Mouse (Mus musculus): ENCODE measurements around the gene Klrb1c.
"Not testable (repeated sequence)": the region's sequence is repeated elsewhere in the genome, so short reads cannot be mapped to it uniquely, and the experiment has no call there.

The Klrb1c gene

GRCm38 (mm10) chr6:128789115-128789514, at the start of gene Klrb1c:
Gene Klrb1c, minus strand, starts transcription at chr6:128789215.
- no peak for DNase-seq (ENCODE audit: low read depth, low spot score)

- no peak for DNase-seq (ENCODE audit: low read depth, low spot score)
Observed at GRCm38 (mm10) chr6:128837454-128838341, 48.7 kb upstream of the Klrb1c start.

GRCm38 (mm10) chr6:128836955-128837334, 47.9 kb upstream of the Klrb1c start:
- DNase-seq (ENCODE audit: low read depth, low spot score), result no peak

- no peak for DNase-seq (ENCODE audit: low read depth, low spot score)
Observed at GRCm38 (mm10) chr6:128836191-128836954, 47.4 kb upstream of the Klrb1c start.

GRCm38 (mm10) chr6:128835571-128835970, 46.6 kb upstream of the Klrb1c start:
- no peak for DNase-seq (ENCODE audit: low read depth, low spot score)

GRCm38 (mm10) chr6:128833046-128833445, 44.0 kb upstream of the Klrb1c start:
- DNase-seq (ENCODE audit: low read depth, low spot score), result no peak

GRCm38 (mm10) chr6:128829837-128830236, 40.8 kb upstream of the Klrb1c start:
- no peak for DNase-seq (ENCODE audit: low read depth, low spot score)

GRCm38 (mm10) chr6:128826781-128827180, 37.8 kb upstream of the Klrb1c start:
- DNase-seq (ENCODE audit: low read depth, low spot score), result no peak

GRCm38 (mm10) chr6:128826132-128826531, 37.1 kb upstream of the Klrb1c start, which contains the start of the genes Gm44511 and Klrb1b:
Gene Gm44511, minus strand, starts transcription at chr6:128826315.
Gene Klrb1b, minus strand, starts transcription at chr6:128826331.
- no peak for DNase-seq (ENCODE audit: low read depth, low spot score)

GRCm38 (mm10) chr6:128818083-128818802, 29.2 kb upstream of the Klrb1c start:
- no peak for DNase-seq (ENCODE audit: low read depth, low spot score)

GRCm38 (mm10) chr6:128808532-128808931, 19.5 kb upstream of the Klrb1c start:
- no peak for DNase-seq (ENCODE audit: low read depth, low spot score)

GRCm38 (mm10) chr6:128807021-128807420, 18.0 kb upstream of the Klrb1c start:
- no peak for DNase-seq (ENCODE audit: low read depth, low spot score)

- DNase-seq (ENCODE audit: low read depth, low spot score), result not testable (repeated sequence)
Observed at GRCm38 (mm10) chr6:128804823-128805640, 16.0 kb upstream of the Klrb1c start.

GRCm38 (mm10) chr6:128802999-128803857, 14.2 kb upstream of the Klrb1c start:
- peak; percentile 96 for DNase-seq (ENCODE audit: low read depth, low spot score)

GRCm38 (mm10) chr6:128802557-128802956, 13.5 kb upstream of the Klrb1c start:
- DNase-seq (ENCODE audit: low read depth, low spot score), result no peak

- DNase-seq (ENCODE audit: low read depth, low spot score), result not testable (repeated sequence)
Observed at GRCm38 (mm10) chr6:128800696-128801095, 11.7 kb upstream of the Klrb1c start.

GRCm38 (mm10) chr6:128799896-128800270, 10.9 kb upstream of the Klrb1c start:
- no peak for DNase-seq (ENCODE audit: low read depth, low spot score)

GRCm38 (mm10) chr6:128799144-128799895, 10.3 kb upstream of the Klrb1c start:
- peak; percentile 89 for DNase-seq (ENCODE audit: low read depth, low spot score)

GRCm38 (mm10) chr6:128798772-128799143, 9.7 kb upstream of the Klrb1c start:
- peak; percentile 48 for DNase-seq (ENCODE audit: low read depth, low spot score)

Measured in retina, adult 2 months (tissue).